Mouse (Mus musculus): ENCODE results near the gene Esd. TPM values are rescaled to one million over a fixed set of nuclear protein-coding genes. Genes with fewer than 3 reads are reported as not detected.

The Esd gene
- polyA plus RNA-seq (2015; fragmentation: Nextera tagmentation; extraction: Ambion mirVana): 229 and 261 TPM in 2 replicates

DNA sequence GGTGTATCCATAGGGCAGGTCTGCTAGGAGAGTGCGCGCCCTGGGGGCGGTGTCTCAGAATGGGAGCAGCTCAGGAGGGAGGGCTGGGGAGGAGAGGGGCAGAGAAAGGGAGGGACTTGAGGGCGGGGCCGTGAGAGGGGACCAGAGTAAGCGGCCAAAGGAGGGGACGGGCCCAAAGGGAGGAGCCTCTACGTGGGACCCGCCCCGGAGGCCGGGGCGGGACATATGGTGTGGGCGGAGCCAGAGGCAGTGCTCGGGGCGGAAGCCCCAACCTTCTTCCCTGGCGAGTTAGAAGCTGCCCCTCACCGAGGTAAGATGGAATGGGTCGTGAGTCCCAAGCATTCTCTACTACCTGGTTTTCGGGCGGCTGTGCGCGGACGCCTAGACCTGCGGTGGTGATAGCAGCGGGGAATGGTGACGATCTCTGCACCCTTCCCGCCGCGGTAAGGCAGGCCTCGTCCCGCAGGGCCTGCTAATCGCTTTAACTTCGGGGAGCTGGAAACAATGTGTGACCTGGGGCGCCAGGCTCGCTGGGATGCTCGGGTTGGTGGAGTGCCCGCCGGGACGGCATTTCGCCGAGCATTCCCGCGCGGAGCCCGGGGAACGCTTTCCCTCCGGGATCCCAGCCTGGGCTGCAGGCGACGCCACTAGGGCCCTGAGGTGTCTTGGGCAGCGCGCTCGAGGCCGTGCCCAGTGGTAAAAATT lies at the start of gene Esd:
Gene Esd (plus strand): TSS at position 219 of the 705 bp plus-strand sequence.
- Histone ChIP-seq H3K4me1 (ENCODE audit: insufficient read depth, low read depth, low read length) (peaks cover 2% of the 10 kb centered on the region; the same call in 1 of the 2 replicates), H3K9ac (replicated peaks; ENCODE audit: low read depth) (peak within 1 kb of the TSS; percentile 84), H3K4me3 (ENCODE audit: low read depth, low read length) (peak within 1 kb of the TSS; percentile 86), H3K36me3 (ENCODE audit: insufficient read depth, low read length) (peaks cover 4% of the 10 kb centered on the region; the same call in 1 of the 2 replicates), H3K9me3 (ENCODE audit: low read length) (no peaks in the 10 kb centered on the region), H3K27me3 (replicated peaks; ENCODE audit: insufficient read depth, low read length) (no peaks in the 10 kb centered on the region), H3K4me2 (replicated peaks; ENCODE audit: low read depth, low read length) (peak within 1 kb of the TSS; percentile 75), H3K27ac (ENCODE audit: low read length) (peak within 1 kb of the TSS; percentile 84)
- peak; percentile 48 for TF ChIP-seq CTCF (IDR thresholded peaks at IDR 0.05)
- TF ChIP-seq EP300 (IDR thresholded peaks at IDR 0.05): peak; percentile 28; the same call in 1 of the 2 replicates
- under 1% methylated on average over 47 of the region's 53 CpGs for WGBS
- DNase-seq (ENCODE audit: low spot score) (peak; percentile 98), ATAC-seq (peak; percentile 99)

GRCm38 (mm10) chr14:74684298-74684978 lies 47.7 kb upstream of the Esd start:
- no peak overlapping the region for H3K4me3 ChIP-seq (ENCODE audit: low read depth, low read length)
- H3K27ac ChIP-seq (ENCODE audit: low read length): no peak overlapping the region
- no peaks in the 10 kb centered on the region for H3K36me3 ChIP-seq (ENCODE audit: insufficient read depth, low read length)
- no peaks in the 10 kb centered on the region for H3K9me3 ChIP-seq (ENCODE audit: low read length)
- ATAC-seq (no peak), DNase-seq (ENCODE audit: low spot score) (no peak)
- WGBS: 69% methylated on average over 5 of the region's 5 CpGs
- H3K27me3 ChIP-seq (replicated peaks; ENCODE audit: insufficient read depth, low read length): no peaks in the 10 kb centered on the region
- TF ChIP-seq CTCF (IDR thresholded peaks at IDR 0.05): no peak
- no peak for TF ChIP-seq EP300 (IDR thresholded peaks at IDR 0.05)
- H3K4me2 ChIP-seq (replicated peaks; ENCODE audit: low read depth, low read length): no peak overlapping the region
- H3K9ac ChIP-seq (replicated peaks; ENCODE audit: low read depth): no peak overlapping the region
- H3K4me1 ChIP-seq (ENCODE audit: insufficient read depth, low read depth, low read length): no peaks in the 10 kb centered on the region

- H3K36me3 ChIP-seq (ENCODE audit: insufficient read depth, low read length): no peaks in the 10 kb centered on the region
- 89% methylated on average over 2 of the region's 2 CpGs for WGBS
- no peak for ATAC-seq
These were observed 40.1 kb upstream of the Esd start for GRCm38 (mm10) chr14:74691963-74692362.

DNA sequence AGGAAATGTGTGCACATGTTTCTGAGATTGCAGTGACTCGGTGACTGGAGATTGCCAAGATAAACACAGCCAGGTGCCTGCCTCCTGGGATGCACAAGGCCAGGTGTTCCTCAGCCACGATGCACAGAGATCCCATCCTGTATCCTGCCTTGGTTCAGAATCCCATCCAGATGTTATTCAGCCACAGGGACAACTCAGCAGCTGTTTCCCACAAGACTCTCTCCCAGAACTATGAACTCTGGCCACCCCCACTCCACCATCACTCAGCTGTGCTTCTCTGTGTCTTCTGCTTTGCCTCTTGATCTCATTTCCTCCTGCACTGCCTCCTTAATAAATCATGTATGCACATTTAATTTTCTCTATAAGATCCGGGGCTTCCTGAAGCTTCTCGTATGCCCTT lies 35.3 kb upstream of the Esd start:
- H3K27ac ChIP-seq (ENCODE audit: low read length): no peak overlapping the region
- H3K9ac ChIP-seq (replicated peaks; ENCODE audit: low read depth): no peak overlapping the region
- H3K4me1 ChIP-seq (ENCODE audit: insufficient read depth, low read depth, low read length): no peaks in the 10 kb centered on the region
- no peaks in the 10 kb centered on the region for H3K9me3 ChIP-seq (ENCODE audit: low read length)
- WGBS: 34% methylated on average over 4 of the region's 4 CpGs
- no peaks in the 10 kb centered on the region for H3K36me3 ChIP-seq (ENCODE audit: insufficient read depth, low read length)
- DNase-seq (ENCODE audit: low spot score): no peak
- H3K27me3 ChIP-seq (replicated peaks; ENCODE audit: insufficient read depth, low read length): no peaks in the 10 kb centered on the region
- no peak overlapping the region for H3K4me2 ChIP-seq (replicated peaks; ENCODE audit: low read depth, low read length)
- no peak for ATAC-seq
- H3K4me3 ChIP-seq (ENCODE audit: low read depth, low read length): no peak overlapping the region
- TF ChIP-seq EP300 (IDR thresholded peaks at IDR 0.05) (no peak), CTCF (IDR thresholded peaks at IDR 0.05) (no peak)

More at GRCm38 (mm10) chr14:74691963-74692362, 40.1 kb upstream of the Esd start:
- Histone ChIP-seq H3K27me3 (replicated peaks; ENCODE audit: insufficient read depth, low read length) (no peaks in the 10 kb centered on the region), H3K4me3 (ENCODE audit: low read depth, low read length) (no peak overlapping the region), H3K27ac (ENCODE audit: low read length) (no peak overlapping the region), H3K4me1 (ENCODE audit: insufficient read depth, low read depth, low read length) (no peaks in the 10 kb centered on the region), H3K4me2 (replicated peaks; ENCODE audit: low read depth, low read length) (no peak overlapping the region), H3K9ac (replicated peaks; ENCODE audit: low read depth) (no peak overlapping the region), H3K9me3 (ENCODE audit: low read length) (no peaks in the 10 kb centered on the region)
- TF ChIP-seq CTCF (IDR thresholded peaks at IDR 0.05): no peak
- no peak for TF ChIP-seq EP300 (IDR thresholded peaks at IDR 0.05)
- DNase-seq (ENCODE audit: low spot score): no peak

GRCm38 (mm10) chr14:74697432-74697831 lies 34.7 kb upstream of the Esd start:
- Histone ChIP-seq H3K9ac (replicated peaks; ENCODE audit: low read depth) (no peak overlapping the region), H3K36me3 (ENCODE audit: insufficient read depth, low read length) (no peaks in the 10 kb centered on the region), H3K4me1 (ENCODE audit: insufficient read depth, low read depth, low read length) (no peaks in the 10 kb centered on the region), H3K4me3 (ENCODE audit: low read depth, low read length) (no peak overlapping the region), H3K27me3 (replicated peaks; ENCODE audit: insufficient read depth, low read length) (no peaks in the 10 kb centered on the region), H3K27ac (ENCODE audit: low read length) (no peak overlapping the region), H3K9me3 (ENCODE audit: low read length) (no peaks in the 10 kb centered on the region), H3K4me2 (replicated peaks; ENCODE audit: low read depth, low read length) (no peak overlapping the region)
- ATAC-seq: no peak
- TF ChIP-seq EP300 (IDR thresholded peaks at IDR 0.05) (no peak), CTCF (IDR thresholded peaks at IDR 0.05) (no peak)
- DNase-seq (ENCODE audit: low spot score): no peak

- no peaks in the 10 kb centered on the region for H3K27me3 ChIP-seq (replicated peaks; ENCODE audit: insufficient read depth, low read length)
- no peak for DNase-seq (ENCODE audit: low spot score)
- TF ChIP-seq EP300 (IDR thresholded peaks at IDR 0.05): no peak
- no peak for TF ChIP-seq CTCF (IDR thresholded peaks at IDR 0.05)
- H3K4me1 ChIP-seq (ENCODE audit: insufficient read depth, low read depth, low read length): no peaks in the 10 kb centered on the region
- H3K4me3 ChIP-seq (ENCODE audit: low read depth, low read length): no peak overlapping the region
- ATAC-seq: no peak
- H3K27ac ChIP-seq (ENCODE audit: low read length): no peak overlapping the region
- WGBS: 73% methylated on average over 3 of the region's 3 CpGs
- H3K9me3 ChIP-seq (ENCODE audit: low read length): no peaks in the 10 kb centered on the region
- H3K9ac ChIP-seq (replicated peaks; ENCODE audit: low read depth): no peak overlapping the region
- H3K36me3 ChIP-seq (ENCODE audit: insufficient read depth, low read length): no peaks in the 10 kb centered on the region
- no peak overlapping the region for H3K4me2 ChIP-seq (replicated peaks; ENCODE audit: low read depth, low read length)
These were observed 32.9 kb upstream of the Esd start for GRCm38 (mm10) chr14:74699241-74699640.
